Mouse (Mus musculus): ENCODE measurements around the gene Nrp1. TPM values are rescaled to one million over a fixed set of nuclear protein-coding genes. Genes with fewer than 3 reads are reported as not detected.

Gene Nrp1
- polyA plus RNA-seq, 1 experiment from 2014 or later: 48.5 TPM

- H3K27ac ChIP-seq (ENCODE audit: low read depth, low read length): no peak overlapping the region
- DNase-seq (ENCODE audit: low spot score) (no peak), ATAC-seq (replicated peaks; ENCODE audit: low FRiP score) (no peak)
- no peaks in the 10 kb centered on the region for H3K4me1 ChIP-seq (replicated peaks; ENCODE audit: control insufficient read depth, insufficient read depth, low read length)
- no peaks in the 10 kb centered on the region for H3K9me3 ChIP-seq (ENCODE audit: control insufficient read depth, low read length)
- H3K4me2 ChIP-seq: no peak overlapping the region
- no peak overlapping the region for H3K4me3 ChIP-seq (ENCODE audit: low read depth, low read length)
- no peak overlapping the region for H3K9ac ChIP-seq (ENCODE audit: low read depth, low read length)
- no peaks in the 10 kb centered on the region for H3K27me3 ChIP-seq (replicated peaks; ENCODE audit: control insufficient read depth, insufficient read depth, low read length)
- H3K36me3 ChIP-seq (ENCODE audit: control insufficient read depth, insufficient read depth, low read length): no peaks in the 10 kb centered on the region
Observed at GRCm38 (mm10) chr8:128351211-128351610, 7.2 kb upstream of the Nrp1 start.

- H3K27me3 ChIP-seq (replicated peaks; ENCODE audit: control insufficient read depth, insufficient read depth, low read length): peaks cover 10% of the 10 kb centered on the region
- H3K9ac ChIP-seq (ENCODE audit: low read depth, low read length): no peak overlapping the region
- 0 out of 2 replicates have a peak, but pooled peaks cover 2% of the 10 kb centered on the region for H3K4me1 ChIP-seq (replicated peaks; ENCODE audit: control insufficient read depth, insufficient read depth, low read length)
- no peak overlapping the region for H3K27ac ChIP-seq (ENCODE audit: low read depth, low read length)
- DNase-seq (ENCODE audit: low spot score) (no peak), ATAC-seq (replicated peaks; ENCODE audit: low FRiP score) (no peak)
- 72% methylated on average over 2 of the region's 2 CpGs for WGBS
- H3K4me2 ChIP-seq: no peak overlapping the region
- no peaks in the 10 kb centered on the region for H3K9me3 ChIP-seq (ENCODE audit: control insufficient read depth, low read length)
- no peaks in the 10 kb centered on the region for H3K36me3 ChIP-seq (ENCODE audit: control insufficient read depth, insufficient read depth, low read length)
- H3K4me3 ChIP-seq (ENCODE audit: low read depth, low read length): no peak overlapping the region
Observed at GRCm38 (mm10) chr8:128352821-128353220, 5.6 kb upstream of the Nrp1 start.

GRCm38 (mm10) chr8:128353999-128354398 lies 4.4 kb upstream of the Nrp1 start:
- Histone ChIP-seq H3K27ac (ENCODE audit: low read depth, low read length) (no peak overlapping the region), H3K4me1 (replicated peaks; ENCODE audit: control insufficient read depth, insufficient read depth, low read length) (0 out of 2 replicates have a peak, but pooled peaks cover 2% of the 10 kb centered on the region), H3K4me2 (no peak overlapping the region), H3K9ac (ENCODE audit: low read depth, low read length) (no peak overlapping the region), H3K9me3 (ENCODE audit: control insufficient read depth, low read length) (no peaks in the 10 kb centered on the region), H3K4me3 (ENCODE audit: low read depth, low read length) (no peak overlapping the region), H3K27me3 (replicated peaks; ENCODE audit: control insufficient read depth, insufficient read depth, low read length) (peaks cover 21% of the 10 kb centered on the region), H3K36me3 (ENCODE audit: control insufficient read depth, insufficient read depth, low read length) (no peaks in the 10 kb centered on the region)
- ATAC-seq (replicated peaks; ENCODE audit: low FRiP score) (no peak), DNase-seq (ENCODE audit: low spot score) (no peak)
- WGBS: 21% methylated on average over 1 of the region's 1 CpGs

- H3K4me1 ChIP-seq (replicated peaks; ENCODE audit: control insufficient read depth, insufficient read depth, low read length): 0 out of 2 replicates have a peak, but pooled peaks cover 2% of the 10 kb centered on the region
- WGBS: 81% methylated on average over 1 of the region's 1 CpGs
- ATAC-seq (replicated peaks; ENCODE audit: low FRiP score) (no peak), DNase-seq (ENCODE audit: low spot score) (no peak)
- no peak overlapping the region for H3K9ac ChIP-seq (ENCODE audit: low read depth, low read length)
- H3K4me3 ChIP-seq (ENCODE audit: low read depth, low read length): no peak overlapping the region
- H3K27me3 ChIP-seq (replicated peaks; ENCODE audit: control insufficient read depth, insufficient read depth, low read length): peaks cover 32% of the 10 kb centered on the region
- H3K9me3 ChIP-seq (ENCODE audit: control insufficient read depth, low read length): no peaks in the 10 kb centered on the region
- H3K4me2 ChIP-seq: no peak overlapping the region
- H3K27ac ChIP-seq (ENCODE audit: low read depth, low read length): no peak overlapping the region
- H3K36me3 ChIP-seq (ENCODE audit: control insufficient read depth, insufficient read depth, low read length): no peaks in the 10 kb centered on the region
Observed at GRCm38 (mm10) chr8:128355091-128355490, 3.3 kb upstream of the Nrp1 start.

- no peak overlapping the region for H3K27ac ChIP-seq (ENCODE audit: low read depth, low read length)
- H3K27me3 ChIP-seq (replicated peaks; ENCODE audit: control insufficient read depth, insufficient read depth, low read length): peaks cover 36% of the 10 kb centered on the region
- no peaks in the 10 kb centered on the region for H3K36me3 ChIP-seq (ENCODE audit: control insufficient read depth, insufficient read depth, low read length)
- WGBS: 70% methylated on average over 5 of the region's 5 CpGs
- no peaks in the 10 kb centered on the region for H3K9me3 ChIP-seq (ENCODE audit: control insufficient read depth, low read length)
- peak overlapping the region; percentile 73; the same call in 1 of the 2 replicates for H3K4me2 ChIP-seq
- H3K9ac ChIP-seq (ENCODE audit: low read depth, low read length): no peak overlapping the region
- no peak overlapping the region; the same call in 1 of the 2 replicates for H3K4me3 ChIP-seq (ENCODE audit: low read depth, low read length)
- ATAC-seq (replicated peaks; ENCODE audit: low FRiP score) (no peak), DNase-seq (ENCODE audit: low spot score) (no peak)
- 0 out of 2 replicates have a peak, but pooled peaks cover 2% of the 10 kb centered on the region for H3K4me1 ChIP-seq (replicated peaks; ENCODE audit: control insufficient read depth, insufficient read depth, low read length)
Observed at GRCm38 (mm10) chr8:128356170-128356569, 2.2 kb upstream of the Nrp1 start.

- H3K27me3 ChIP-seq (replicated peaks; ENCODE audit: control insufficient read depth, insufficient read depth, low read length): peaks cover 38% of the 10 kb centered on the region
- ATAC-seq (replicated peaks; ENCODE audit: low FRiP score) (peak; percentile 65), DNase-seq (ENCODE audit: low spot score) (peak; percentile 72)
- peak overlapping the region; percentile 73 for H3K4me2 ChIP-seq
- peak overlapping the region; percentile 68 for H3K4me3 ChIP-seq (ENCODE audit: low read depth, low read length)
- no peaks in the 10 kb centered on the region for H3K9me3 ChIP-seq (ENCODE audit: control insufficient read depth, low read length)
- H3K4me1 ChIP-seq (replicated peaks; ENCODE audit: control insufficient read depth, insufficient read depth, low read length): 0 out of 2 replicates have a peak, but pooled peaks cover 2% of the 10 kb centered on the region
- 2% methylated on average over 39 of the region's 49 CpGs for WGBS
- H3K9ac ChIP-seq (ENCODE audit: low read depth, low read length): peak overlapping the region; percentile 38; the same call in 1 of the 2 replicates
- peak overlapping the region; percentile 52 for H3K27ac ChIP-seq (ENCODE audit: low read depth, low read length)
- no peaks in the 10 kb centered on the region for H3K36me3 ChIP-seq (ENCODE audit: control insufficient read depth, insufficient read depth, low read length)
Observed at GRCm38 (mm10) chr8:128356796-128357539, 1.4 kb upstream of the Nrp1 start.

GRCm38 (mm10) chr8:128357540-128358405 lies 631 bp upstream of the Nrp1 start:
- Histone ChIP-seq H3K4me1 (replicated peaks; ENCODE audit: control insufficient read depth, insufficient read depth, low read length) (0 out of 2 replicates have a peak, but pooled peaks cover 2% of the 10 kb centered on the region), H3K4me2 (peak overlapping the region; percentile 73), H3K27ac (ENCODE audit: low read depth, low read length) (peak overlapping the region; percentile 87; the same call in 1 of the 2 replicates), H3K36me3 (ENCODE audit: control insufficient read depth, insufficient read depth, low read length) (no peaks in the 10 kb centered on the region), H3K4me3 (ENCODE audit: low read depth, low read length) (peak overlapping the region; percentile 68), H3K9me3 (ENCODE audit: control insufficient read depth, low read length) (no peaks in the 10 kb centered on the region), H3K9ac (ENCODE audit: low read depth, low read length) (peak overlapping the region; percentile 52), H3K27me3 (replicated peaks; ENCODE audit: control insufficient read depth, insufficient read depth, low read length) (peaks cover 38% of the 10 kb centered on the region)
- DNase-seq (ENCODE audit: low spot score) (peak; percentile 56), ATAC-seq (replicated peaks; ENCODE audit: low FRiP score) (peak; percentile 24; the same call in 1 of the 2 replicates)
- 1% methylated on average over 29 of the region's 29 CpGs for WGBS

GRCm38 (mm10) chr8:128358756-128359520 lies 534 bp downstream of the Nrp1 start:
- Histone ChIP-seq H3K4me2 (peak overlapping the region; percentile 73), H3K36me3 (ENCODE audit: control insufficient read depth, insufficient read depth, low read length) (no peaks in the 10 kb centered on the region), H3K4me1 (replicated peaks; ENCODE audit: control insufficient read depth, insufficient read depth, low read length) (0 out of 2 replicates have a peak, but pooled peaks cover 2% of the 10 kb centered on the region), H3K4me3 (ENCODE audit: low read depth, low read length) (peak overlapping the region; percentile 68), H3K9me3 (ENCODE audit: control insufficient read depth, low read length) (no peaks in the 10 kb centered on the region), H3K9ac (ENCODE audit: low read depth, low read length) (peak overlapping the region; percentile 70), H3K27me3 (replicated peaks; ENCODE audit: control insufficient read depth, insufficient read depth, low read length) (peaks cover 38% of the 10 kb centered on the region), H3K27ac (ENCODE audit: low read depth, low read length) (peak overlapping the region; percentile 87)
- DNase-seq (ENCODE audit: low spot score) (peak; percentile 65), ATAC-seq (replicated peaks; ENCODE audit: low FRiP score) (peak; percentile 14; the same call in 1 of the 2 replicates)
- WGBS: under 1% methylated on average over 38 of the region's 41 CpGs

All from liver, embryonic 11.5 days (tissue).